Mouse (Mus musculus) 3134 (cell line): ENCODE measurements around the gene Tmem129.

ENCODE experiments used
- DNase-seq: peaks from one replicate; pipeline ENCODE4 v3.0.0-alpha.2; 2011; ENCODE audit warnings: low spot score; ENCODE audit not compliant: insufficient read length; ENCODE audit errors: extremely low read depth

Tmem129 gene

GRCm38 (mm10) chr5:33657787-33658663 lies at the start of gene Tmem129, which contains the start of gene Tacc3:
TSS of gene Tmem129 (minus strand) at chr5:33658416.
TSS of gene Tacc3 (plus strand) at chr5:33658128.
- peak; percentile 94 for DNase-seq

- DNase-seq, result no peak
These were observed 48.9 kb upstream of the Tmem129 start for GRCm38 (mm10) chr5:33707163-33707562.

- no peak for DNase-seq
These were observed 48.1 kb upstream of the Tmem129 start for GRCm38 (mm10) chr5:33706350-33706629.

GRCm38 (mm10) chr5:33705612-33706349 lies 47.6 kb upstream of the Tmem129 start:
- no peak for DNase-seq

- no peak for DNase-seq
These were observed 46.9 kb upstream of the Tmem129 start for GRCm38 (mm10) chr5:33704945-33705611.

- no peak for DNase-seq
These were observed 45.8 kb upstream of the Tmem129 start for GRCm38 (mm10) chr5:33703999-33704398.

GRCm38 (mm10) chr5:33701832-33702231 lies 43.6 kb upstream of the Tmem129 start:
- no peak for DNase-seq

GRCm38 (mm10) chr5:33700010-33700409 lies 41.8 kb upstream of the Tmem129 start:
- no peak for DNase-seq

GRCm38 (mm10) chr5:33698669-33699068 lies 40.5 kb upstream of the Tmem129 start:
- DNase-seq, result no peak

- no peak for DNase-seq
These were observed 39.8 kb upstream of the Tmem129 start for GRCm38 (mm10) chr5:33697947-33698512.

GRCm38 (mm10) chr5:33697534-33697933 lies 39.3 kb upstream of the Tmem129 start:
- DNase-seq, result no peak

GRCm38 (mm10) chr5:33696430-33696829 lies 38.2 kb upstream of the Tmem129 start:
- DNase-seq, result no peak

- DNase-seq, result no peak
These were observed 37.5 kb upstream of the Tmem129 start for GRCm38 (mm10) chr5:33695718-33696121.

GRCm38 (mm10) chr5:33694848-33695717 lies 36.9 kb upstream of the Tmem129 start:
- DNase-seq, result no peak

- DNase-seq, result no peak
These were observed 36.2 kb upstream of the Tmem129 start for GRCm38 (mm10) chr5:33694461-33694847.

GRCm38 (mm10) chr5:33692393-33692792 lies 34.2 kb upstream of the Tmem129 start:
- no peak for DNase-seq

GRCm38 (mm10) chr5:33689852-33690645 lies 31.8 kb upstream of the Tmem129 start:
- no peak for DNase-seq

- DNase-seq, result no peak
These were observed 31.1 kb upstream of the Tmem129 start for GRCm38 (mm10) chr5:33689221-33689844.
